Mouse (Mus musculus): ENCODE measurements around the gene Apbb2. TPM values are rescaled to one million over a fixed set of nuclear protein-coding genes. Genes with fewer than 3 reads are reported as not detected.
A peak's percentile ranks its signal among the peaks of the same experiment; 100 is the strongest.

Gene Apbb2
- polyA plus RNA-seq, 1 experiment from 2014 or later = 124 TPM

DNA sequence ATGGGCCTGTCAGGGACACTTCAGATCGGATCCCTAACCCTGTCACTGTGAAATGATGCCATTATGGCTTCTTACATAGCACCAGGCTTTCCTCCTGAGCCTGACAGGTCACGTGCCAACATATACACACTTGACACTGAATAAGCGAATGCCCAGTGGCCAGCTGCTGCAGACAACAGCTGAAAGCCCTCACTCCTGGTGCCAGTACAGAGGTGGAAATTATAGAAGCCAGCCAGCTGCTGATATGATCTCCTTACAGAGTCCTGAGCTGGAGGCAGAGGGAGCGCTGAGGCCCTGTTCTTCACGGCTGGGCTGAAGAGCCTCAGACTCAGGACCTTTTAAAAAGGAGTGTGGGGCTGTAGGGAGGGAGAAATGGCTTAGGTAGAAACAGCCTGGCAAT, 234.5 kb downstream of the Apbb2 start:
- no peaks in the 10 kb centered on the region for H3K36me3 ChIP-seq
- 76% methylated on average over 5 of the region's 5 CpGs for WGBS
- H3K9ac ChIP-seq = no peak overlapping the region
- no peaks in the 10 kb centered on the region for H3K27me3 ChIP-seq
- H3K27ac ChIP-seq (replicated peaks) = 0 out of 2 replicates have a peak overlapping the region, but pooled peaks have one; percentile 2
- H3K4me2 ChIP-seq = no peak overlapping the region
- no peak for ATAC-seq (ENCODE audit: low FRiP score, low read depth)
- H3K4me3 ChIP-seq = no peak overlapping the region
- peaks cover 38% of the 10 kb centered on the region for H3K4me1 ChIP-seq (replicated peaks)
- no peaks in the 10 kb centered on the region for H3K9me3 ChIP-seq

DNA sequence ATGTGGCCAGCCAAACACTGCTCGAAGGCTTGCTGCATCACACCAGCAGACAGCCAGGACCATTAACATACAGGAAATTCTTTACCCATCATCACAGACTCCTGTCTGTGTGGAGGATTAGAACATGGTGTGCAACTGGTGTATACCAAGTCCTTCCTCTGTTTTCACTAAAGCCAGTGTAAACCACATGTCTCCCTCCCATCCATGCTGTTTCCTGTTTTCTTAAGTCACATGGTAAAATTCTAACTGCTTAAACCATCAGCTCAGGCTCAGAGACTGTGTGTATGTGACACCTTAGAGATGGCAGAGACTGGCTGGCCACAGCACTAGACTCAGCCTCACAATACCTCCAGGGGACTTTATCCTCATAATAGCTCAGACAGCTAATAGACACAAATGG, 236.5 kb downstream of the Apbb2 start:
- H3K4me1 ChIP-seq (replicated peaks) = peaks cover 24% of the 10 kb centered on the region
- H3K36me3 ChIP-seq = no peaks in the 10 kb centered on the region
- no peak overlapping the region for H3K4me3 ChIP-seq
- 92% methylated on average over 1 of the region's 1 CpGs for WGBS
- H3K9me3 ChIP-seq = no peaks in the 10 kb centered on the region
- H3K9ac ChIP-seq = no peak overlapping the region
- no peaks in the 10 kb centered on the region for H3K27me3 ChIP-seq
- no peak for ATAC-seq (ENCODE audit: low FRiP score, low read depth)
- no peak overlapping the region for H3K27ac ChIP-seq (replicated peaks)
- H3K4me2 ChIP-seq = no peak overlapping the region

DNA sequence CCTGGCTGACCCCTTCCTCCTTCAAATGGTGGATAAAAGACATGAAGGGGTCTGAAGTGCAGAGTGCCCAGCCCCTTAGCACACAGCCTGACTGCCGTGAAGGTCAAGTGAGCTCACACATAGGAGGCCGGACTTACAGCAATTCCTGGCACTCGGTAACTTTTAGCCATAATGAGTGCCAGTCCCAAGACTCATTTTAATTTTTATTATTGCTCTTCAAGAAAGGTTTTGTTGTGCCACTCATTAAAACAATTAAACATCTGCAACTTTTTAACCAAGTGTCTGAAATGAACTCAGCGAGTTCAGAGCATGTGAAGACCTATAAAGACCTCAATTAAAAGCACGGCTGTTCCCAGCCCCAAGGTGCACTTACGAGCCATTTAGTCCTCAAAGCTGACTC, 239.6 kb downstream of the Apbb2 start:
- 67% methylated on average over 6 of the region's 6 CpGs for WGBS
- ATAC-seq (ENCODE audit: low FRiP score, low read depth) = no peak

DNA sequence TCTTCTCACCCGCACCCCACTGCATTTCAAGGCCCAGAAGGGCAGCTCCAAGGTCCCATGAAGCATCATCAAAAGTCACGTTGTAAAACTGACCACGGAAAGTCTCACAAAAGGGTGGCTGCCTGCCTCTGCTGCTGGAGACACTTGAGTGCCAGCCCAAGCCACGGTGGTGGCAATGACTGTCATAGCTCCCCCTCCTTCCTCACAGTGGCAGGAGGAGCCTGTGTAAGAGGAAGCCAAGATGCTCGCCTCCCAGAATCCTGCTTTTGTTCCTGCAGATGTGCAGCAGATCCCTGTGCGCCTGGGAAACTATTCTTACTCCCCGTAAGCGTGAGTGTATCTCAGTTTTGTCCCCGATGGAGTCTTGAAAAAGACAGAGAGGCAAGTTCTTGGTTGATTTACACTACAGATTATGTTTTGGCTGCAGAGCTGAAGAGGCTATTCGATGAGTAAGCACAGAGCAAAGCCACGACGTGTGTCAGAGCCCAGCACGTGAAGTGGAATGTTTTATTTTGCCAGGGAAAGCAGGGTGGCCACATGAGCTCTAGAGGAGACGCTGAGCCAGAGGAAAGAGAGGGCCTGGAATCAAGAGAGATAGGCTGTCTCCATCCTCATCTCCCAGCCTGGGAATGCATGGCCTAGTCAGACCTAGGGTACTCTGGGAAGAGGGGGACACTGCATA, 241.9 kb downstream of the Apbb2 start:
- Histone ChIP-seq H3K4me1 (replicated peaks) (peaks cover 5% of the 10 kb centered on the region; the same call in 1 of the 2 replicates), H3K9me3 (no peaks in the 10 kb centered on the region), H3K27ac (replicated peaks) (no peak overlapping the region; the same call in 1 of the 2 replicates), H3K9ac (no peak overlapping the region), H3K4me3 (no peak overlapping the region), H3K36me3 (no peaks in the 10 kb centered on the region), H3K4me2 (no peak overlapping the region), H3K27me3 (no peaks in the 10 kb centered on the region)
- WGBS = 70% methylated on average over 14 of the region's 14 CpGs
- no peak for ATAC-seq (ENCODE audit: low FRiP score, low read depth)

More for the DNA sequence above, 239.6 kb downstream of the Apbb2 start:
- H3K4me1 ChIP-seq (replicated peaks) = peaks cover 3% of the 10 kb centered on the region; the same call in 1 of the 2 replicates
- H3K27ac ChIP-seq (replicated peaks) = no peak overlapping the region
- H3K4me3 ChIP-seq = no peak overlapping the region
- H3K27me3 ChIP-seq = no peaks in the 10 kb centered on the region
- H3K9me3 ChIP-seq = no peaks in the 10 kb centered on the region
- H3K9ac ChIP-seq = no peak overlapping the region
- H3K36me3 ChIP-seq = no peaks in the 10 kb centered on the region
- no peak overlapping the region for H3K4me2 ChIP-seq

DNA sequence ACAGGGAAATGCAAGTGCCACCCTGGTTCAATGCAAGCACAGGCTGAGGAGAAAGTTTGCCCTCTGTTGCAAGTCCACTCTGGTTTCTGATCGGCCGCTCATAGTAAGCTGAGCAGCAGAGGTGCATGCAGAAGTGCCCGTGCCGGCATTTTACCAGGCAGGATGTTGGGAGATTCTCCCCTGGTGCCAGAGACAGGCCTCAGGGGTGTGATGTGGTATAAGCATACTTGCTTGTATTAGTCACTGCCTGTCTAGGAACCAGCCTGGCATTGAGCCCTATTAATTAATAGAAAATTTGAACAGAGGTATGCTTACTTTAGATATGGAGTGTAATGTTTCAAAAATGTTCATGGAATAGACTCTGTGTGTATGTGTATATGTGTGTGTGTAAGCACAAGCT, 244.2 kb downstream of the Apbb2 start:
- WGBS = 90% methylated on average over 4 of the region's 4 CpGs
- ATAC-seq (ENCODE audit: low FRiP score, low read depth) = no peak
- H3K36me3 ChIP-seq = no peaks in the 10 kb centered on the region

DNA sequence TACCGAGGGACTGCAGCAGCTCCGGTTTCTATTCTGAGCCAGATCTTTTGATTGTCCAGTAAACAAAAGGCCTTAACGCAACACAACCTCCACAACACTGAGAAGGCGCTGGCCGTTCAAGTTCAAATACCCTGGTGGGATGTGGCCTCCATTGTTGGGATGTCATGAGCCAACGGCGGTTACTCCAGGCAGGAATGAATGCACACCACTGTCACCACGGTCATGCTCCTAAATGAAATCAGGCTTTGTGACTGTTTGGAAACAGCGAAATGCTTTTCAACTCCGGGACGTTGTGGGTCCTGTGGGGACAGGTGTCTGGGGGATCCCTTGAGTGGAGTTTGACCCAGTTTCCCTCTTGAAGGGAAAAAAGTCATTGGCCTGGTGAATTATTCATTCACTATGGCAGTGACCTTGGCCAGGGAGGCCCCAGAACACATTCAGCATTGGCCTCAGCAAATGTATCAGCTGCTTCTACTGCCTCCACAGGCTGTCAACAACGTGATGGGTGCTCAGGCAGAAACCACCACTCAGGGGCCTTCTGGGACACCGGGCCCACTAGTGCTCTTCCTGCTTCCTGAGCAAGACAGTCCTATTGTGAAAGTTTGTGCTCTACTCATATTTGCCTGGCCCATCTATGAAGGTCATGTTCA, 244.9 kb downstream of the Apbb2 start:
- no peak for ATAC-seq (ENCODE audit: low FRiP score, low read depth)
- Histone ChIP-seq H3K4me3 (no peak overlapping the region), H3K27me3 (no peaks in the 10 kb centered on the region), H3K9me3 (no peaks in the 10 kb centered on the region), H3K27ac (replicated peaks) (no peak overlapping the region), H3K4me1 (replicated peaks) (peaks cover 5% of the 10 kb centered on the region), H3K9ac (no peak overlapping the region), H3K36me3 (no peaks in the 10 kb centered on the region), H3K4me2 (no peak overlapping the region)
- WGBS = 25% methylated on average over 13 of the region's 13 CpGs

More for the DNA sequence above, 244.2 kb downstream of the Apbb2 start:
- Histone ChIP-seq H3K9me3 (no peaks in the 10 kb centered on the region), H3K27me3 (no peaks in the 10 kb centered on the region), H3K27ac (replicated peaks) (no peak overlapping the region), H3K4me2 (no peak overlapping the region), H3K4me1 (replicated peaks) (peaks cover 5% of the 10 kb centered on the region; the same call in 1 of the 2 replicates), H3K4me3 (no peak overlapping the region), H3K9ac (no peak overlapping the region)

DNA sequence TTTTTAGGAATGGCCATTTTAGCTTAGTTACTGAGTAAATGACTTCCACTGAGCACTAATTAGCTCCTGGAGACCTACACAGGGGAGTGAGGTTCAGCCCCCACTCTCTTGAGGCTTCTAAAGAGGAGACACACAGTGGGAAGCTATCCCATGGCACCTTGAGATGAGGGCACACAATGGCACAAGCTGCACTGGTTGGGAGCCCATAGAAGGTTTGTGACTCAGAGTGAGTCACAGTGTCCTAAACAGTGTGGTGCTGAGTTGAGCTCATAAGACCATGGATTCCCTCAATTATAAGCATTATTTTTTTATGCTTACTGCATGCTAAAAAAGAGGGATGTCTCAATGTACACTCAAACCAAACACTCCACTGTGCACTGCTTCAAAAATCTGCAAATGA, 247.5 kb downstream of the Apbb2 start:
- H3K4me2 ChIP-seq = no peak overlapping the region
- H3K27ac ChIP-seq (replicated peaks) = no peak overlapping the region
- H3K9ac ChIP-seq = no peak overlapping the region
- no peak for ATAC-seq (ENCODE audit: low FRiP score, low read depth)
- H3K27me3 ChIP-seq = no peaks in the 10 kb centered on the region
- H3K4me1 ChIP-seq (replicated peaks) = peaks cover 19% of the 10 kb centered on the region
- H3K4me3 ChIP-seq = no peak overlapping the region
- no peaks in the 10 kb centered on the region for H3K36me3 ChIP-seq
- no peaks in the 10 kb centered on the region for H3K9me3 ChIP-seq

DNA sequence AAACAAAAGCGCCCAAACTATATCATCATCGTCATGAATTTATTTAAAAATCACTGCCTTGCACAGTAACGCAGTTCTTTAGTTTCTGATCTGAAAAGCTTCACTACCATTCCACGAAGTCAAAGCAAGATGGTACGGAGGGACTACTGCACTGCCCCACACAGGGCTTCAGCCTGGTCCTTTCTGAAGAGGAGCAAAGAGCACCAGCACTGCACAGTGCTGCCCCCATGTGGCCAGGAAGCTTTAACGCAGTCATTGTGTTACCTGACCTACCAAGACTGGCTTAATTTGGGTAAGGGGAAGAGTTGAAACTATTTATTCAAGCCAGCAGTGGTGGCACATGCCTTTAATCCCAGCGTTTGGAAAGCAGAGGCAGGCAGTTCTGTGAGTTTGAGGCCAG, 249.6 kb downstream of the Apbb2 start:
- Histone ChIP-seq H3K4me1 (replicated peaks) (peaks cover 19% of the 10 kb centered on the region), H3K9me3 (no peaks in the 10 kb centered on the region), H3K9ac (no peak overlapping the region), H3K27ac (replicated peaks) (no peak overlapping the region), H3K27me3 (no peaks in the 10 kb centered on the region), H3K4me2 (no peak overlapping the region), H3K4me3 (no peak overlapping the region), H3K36me3 (no peaks in the 10 kb centered on the region)
- WGBS = 45% methylated on average over 7 of the region's 7 CpGs
- ATAC-seq (ENCODE audit: low FRiP score, low read depth) = no peak

DNA sequence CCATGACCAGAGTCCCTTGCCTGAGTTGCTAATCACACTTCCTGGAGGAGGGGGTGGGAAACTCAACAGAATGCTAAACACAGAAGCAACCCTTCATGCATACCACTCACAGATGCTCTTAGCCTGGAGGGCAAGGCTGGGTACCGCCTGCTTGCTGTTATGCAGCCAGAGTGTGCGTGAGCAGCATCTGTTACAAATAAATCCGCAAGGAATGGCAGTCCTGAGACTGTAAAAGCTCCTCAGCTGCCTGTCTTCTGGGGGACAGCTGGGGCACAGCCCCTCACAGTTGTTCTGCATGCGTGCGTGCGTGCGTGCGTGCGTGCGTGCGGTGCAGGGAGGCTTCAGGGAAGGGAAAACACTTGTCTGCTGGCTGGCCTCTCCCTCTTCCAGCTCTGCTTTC, 250.9 kb downstream of the Apbb2 start:
- peak; percentile 65; the same call in 1 of the 2 replicates for ATAC-seq (ENCODE audit: low FRiP score, low read depth)
- Histone ChIP-seq H3K36me3 (peaks cover under 1% of the 10 kb centered on the region; the same call in 1 of the 2 replicates), H3K4me3 (no peak overlapping the region), H3K27me3 (no peaks in the 10 kb centered on the region), H3K9ac (no peak overlapping the region), H3K27ac (replicated peaks) (peak overlapping the region; percentile 32; the same call in 1 of the 2 replicates), H3K4me2 (no peak overlapping the region), H3K4me1 (replicated peaks) (peaks cover 14% of the 10 kb centered on the region), H3K9me3 (no peaks in the 10 kb centered on the region)
- 43% methylated on average over 11 of the region's 11 CpGs for WGBS

DNA sequence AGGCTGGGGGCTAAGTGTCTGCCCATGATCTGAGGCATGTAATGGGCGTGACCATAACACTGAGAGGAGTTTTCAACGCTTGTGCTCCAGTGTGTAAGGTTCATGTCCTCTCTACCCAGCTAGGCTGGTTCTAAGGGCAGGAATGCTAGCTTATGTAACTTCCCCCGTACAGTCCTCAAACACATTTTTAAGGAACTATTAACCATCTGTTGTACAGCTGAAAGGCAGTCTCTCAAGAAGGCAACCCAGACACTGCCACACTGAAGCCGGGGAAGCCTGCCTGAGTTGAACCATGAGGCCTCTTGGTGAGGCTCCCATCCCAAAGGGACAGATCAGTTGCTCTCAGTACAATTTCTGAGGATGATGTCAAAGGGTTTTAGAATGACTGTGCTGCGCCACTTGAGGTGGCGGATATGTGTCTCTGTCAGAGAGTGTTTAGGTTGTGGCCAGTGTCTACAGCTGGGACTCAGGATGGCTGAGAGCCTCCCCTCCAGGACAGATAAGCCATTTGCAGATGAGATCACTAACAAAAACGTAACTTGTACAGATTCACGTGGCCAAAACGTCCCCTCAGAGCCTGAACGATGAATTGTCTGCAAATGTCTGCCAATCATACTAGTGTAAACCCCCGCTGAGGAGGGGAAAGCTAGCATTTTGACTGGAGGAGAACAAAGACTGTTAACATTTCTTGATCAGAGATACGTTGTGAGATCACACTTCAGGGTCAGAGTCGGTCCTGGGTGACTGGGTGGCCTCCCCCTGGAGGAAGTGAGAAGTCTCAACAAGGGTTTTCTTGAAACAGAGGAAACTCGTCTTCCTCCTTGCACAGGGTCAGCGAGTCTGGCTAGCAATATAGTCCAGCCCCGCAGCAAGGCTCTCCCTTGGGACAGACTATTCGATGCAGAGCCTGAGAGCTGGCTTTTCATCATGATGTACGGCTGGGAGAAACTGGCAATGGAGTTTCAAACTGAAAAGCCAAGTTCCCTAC, 255.0 kb downstream of the Apbb2 start:
- no peak overlapping the region for H3K9ac ChIP-seq
- H3K4me3 ChIP-seq = no peak overlapping the region
- H3K4me2 ChIP-seq = no peak overlapping the region
- peaks cover 4% of the 10 kb centered on the region; the same call in 1 of the 2 replicates for H3K36me3 ChIP-seq
- 60% methylated on average over 18 of the region's 18 CpGs for WGBS
- H3K9me3 ChIP-seq = no peaks in the 10 kb centered on the region
- H3K27ac ChIP-seq (replicated peaks) = no peak overlapping the region
- no peak for ATAC-seq (ENCODE audit: low FRiP score, low read depth)
- H3K4me1 ChIP-seq (replicated peaks) = peaks cover 35% of the 10 kb centered on the region
- no peaks in the 10 kb centered on the region for H3K27me3 ChIP-seq

DNA sequence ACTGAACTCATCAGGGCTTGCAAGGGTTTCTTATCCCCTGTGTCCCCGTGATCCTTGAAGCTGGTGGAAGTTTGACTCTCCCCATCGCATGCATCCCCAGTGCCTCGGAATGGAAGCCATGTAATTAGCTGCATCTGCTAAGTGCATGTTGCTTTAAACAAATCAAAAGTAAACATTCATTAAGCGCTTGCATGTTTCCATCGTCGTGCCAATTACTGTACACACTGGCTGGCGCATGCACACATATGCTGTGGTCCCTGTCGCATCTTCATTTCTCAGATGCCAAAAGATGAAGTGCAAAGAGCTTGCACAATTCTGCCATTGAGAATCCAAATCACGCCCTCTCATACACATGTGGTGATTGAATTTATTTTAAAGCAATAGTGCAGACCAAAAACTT, 257.8 kb downstream of the Apbb2 start:
- Histone ChIP-seq H3K4me2 (no peak overlapping the region), H3K4me3 (no peak overlapping the region), H3K9ac (no peak overlapping the region), H3K36me3 (peaks cover 4% of the 10 kb centered on the region; the same call in 1 of the 2 replicates), H3K27ac (replicated peaks) (peak overlapping the region; percentile 41; the same call in 1 of the 2 replicates), H3K4me1 (replicated peaks) (peaks cover 21% of the 10 kb centered on the region), H3K27me3 (no peaks in the 10 kb centered on the region), H3K9me3 (no peaks in the 10 kb centered on the region)
- 59% methylated on average over 9 of the region's 9 CpGs for WGBS
- ATAC-seq (ENCODE audit: low FRiP score, low read depth) = no peak

Measured in hindbrain, embryonic 15.5 days (tissue).